Mouse (Mus musculus) liver, adult 2 months (tissue): ENCODE data around the gene Olfr1393.

Experiments used
- CTCF ChIP-seq: fragments of 200-500 bp; IDR thresholded peaks from 2 replicates; pipeline ENCODE4 v1.5.1; 2011; ENCODE audit warnings: low read depth, low read length, control low read depth
- POLR2A ChIP-seq: fragments of 200-500 bp; IDR thresholded peaks from 2 replicates; pipeline ENCODE4 v1.6.1; 2011; ENCODE audit warnings: low read length, control low read depth; ENCODE audit not compliant: insufficient read depth; ENCODE audit errors: extremely low read depth

DNA sequence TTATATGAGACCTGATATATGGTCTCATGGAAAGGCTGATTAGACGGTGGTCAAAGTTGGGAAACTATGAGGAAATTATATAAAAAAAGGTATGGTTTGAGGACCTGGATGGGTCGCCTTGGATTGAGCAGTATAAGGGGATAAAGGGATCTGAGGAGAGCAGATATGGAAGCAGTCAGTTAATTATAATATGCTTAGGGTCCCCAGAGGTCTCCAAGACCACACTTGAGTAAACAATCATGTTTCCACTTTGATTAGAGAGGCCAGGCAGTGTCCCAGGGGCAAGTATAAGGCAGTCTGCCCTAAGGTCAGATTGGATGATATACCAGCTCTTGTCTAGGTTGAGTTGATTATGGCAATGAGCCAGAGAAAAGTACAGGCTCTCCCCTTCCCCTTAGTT lies 44.3 kb downstream of the Olfr1393 start, which contains the start of gene Olfr1391:
- no peak for TF ChIP-seq POLR2A
- TF ChIP-seq CTCF = no peak
